Mouse (Mus musculus): Measurements from ENCODE around the gene Kcnab1. TPM values are rescaled to one million over a fixed set of nuclear protein-coding genes. Genes with fewer than 3 reads are reported as not detected.
A peak's percentile ranks its signal among the peaks of the same experiment; 100 is the strongest.

Gene Kcnab1
- total RNA-seq, 2 experiments from 2014 or later = 47.1 to 56.0 TPM

GRCm38 (mm10) chr3:65277777-65278176 lies 168.6 kb downstream of the Kcnab1 start:
- DNase-seq (ENCODE audit: extremely low spot score in 1 of 2, low spot score in 2 of 2) = no peak
- intact Hi-C loops (cut with DNase I) = no loop called here

- DNase-seq (ENCODE audit: extremely low spot score in 1 of 2, low spot score in 2 of 2) = no peak
- intact Hi-C loops (cut with DNase I) = no loop called here
Observed at GRCm38 (mm10) chr3:65283366-65283765, 174.2 kb downstream of the Kcnab1 start.

- no peak for DNase-seq (ENCODE audit: extremely low spot score in 1 of 2, low spot score in 2 of 2)
Observed at GRCm38 (mm10) chr3:65288994-65289393, 179.8 kb downstream of the Kcnab1 start.

GRCm38 (mm10) chr3:65296996-65297395 lies 187.8 kb downstream of the Kcnab1 start:
- DNase-seq (ENCODE audit: extremely low spot score in 1 of 2, low spot score in 2 of 2) = no peak
- intact Hi-C loops (cut with DNase I) = no loop called here

More at GRCm38 (mm10) chr3:65288994-65289393, 179.8 kb downstream of the Kcnab1 start:
- intact Hi-C loops (cut with DNase I) = no loop called here

- intact Hi-C loops (cut with DNase I) = no loop called here
- DNase-seq (ENCODE audit: extremely low spot score in 1 of 2, low spot score in 2 of 2) = no peak
Observed at GRCm38 (mm10) chr3:65299205-65299604, 190.0 kb downstream of the Kcnab1 start.

- intact Hi-C loops (cut with DNase I) = no loop called here
Observed at GRCm38 (mm10) chr3:65301531-65301930, 192.3 kb downstream of the Kcnab1 start.

GRCm38 (mm10) chr3:65302559-65302958 lies 193.4 kb downstream of the Kcnab1 start:
- intact Hi-C loops (cut with DNase I) = no loop called here
- no peak for DNase-seq (ENCODE audit: extremely low spot score in 1 of 2, low spot score in 2 of 2)

More at GRCm38 (mm10) chr3:65301531-65301930, 192.3 kb downstream of the Kcnab1 start:
- DNase-seq (ENCODE audit: extremely low spot score in 1 of 2, low spot score in 2 of 2) = no peak

GRCm38 (mm10) chr3:65315837-65316236 lies 206.7 kb downstream of the Kcnab1 start:
- intact Hi-C loops (cut with DNase I) = no loop called here
- no peak for DNase-seq (ENCODE audit: extremely low spot score in 1 of 2, low spot score in 2 of 2)

GRCm38 (mm10) chr3:65316738-65317137 lies 207.6 kb downstream of the Kcnab1 start:
- DNase-seq (ENCODE audit: extremely low spot score in 1 of 2, low spot score in 2 of 2) = no peak
- intact Hi-C loops (cut with DNase I) = no loop called here

- DNase-seq (ENCODE audit: extremely low spot score in 1 of 2, low spot score in 2 of 2) = peak in 1 of 2 experiments; percentile 23
- intact Hi-C loops (cut with DNase I) = no loop called here
Observed at GRCm38 (mm10) chr3:65317876-65318537, 208.8 kb downstream of the Kcnab1 start.

GRCm38 (mm10) chr3:65319248-65320008 lies 210.2 kb downstream of the Kcnab1 start:
- intact Hi-C loops (cut with DNase I) = no loop called here
- no peak for DNase-seq (ENCODE audit: extremely low spot score in 1 of 2, low spot score in 2 of 2)

- no peak for DNase-seq (ENCODE audit: extremely low spot score in 1 of 2, low spot score in 2 of 2)
- intact Hi-C loops (cut with DNase I) = no loop called here
Observed at GRCm38 (mm10) chr3:65320990-65321389, 211.8 kb downstream of the Kcnab1 start.

- peak in 1 of 2 experiments; percentile 23 for DNase-seq (ENCODE audit: extremely low spot score in 1 of 2, low spot score in 2 of 2)
- intact Hi-C loops (cut with DNase I) = no loop called here
Observed at GRCm38 (mm10) chr3:65321981-65322779, 213.0 kb downstream of the Kcnab1 start.

- DNase-seq (ENCODE audit: extremely low spot score in 1 of 2, low spot score in 2 of 2) = no peak
- intact Hi-C loops (cut with DNase I) = no loop called here
Observed at GRCm38 (mm10) chr3:65325254-65325653, 216.1 kb downstream of the Kcnab1 start.

GRCm38 (mm10) chr3:65328814-65329213 lies 219.6 kb downstream of the Kcnab1 start:
- intact Hi-C loops (cut with DNase I) = no loop called here
- DNase-seq (ENCODE audit: extremely low spot score in 1 of 2, low spot score in 2 of 2) = no peak

- no peak for DNase-seq (ENCODE audit: extremely low spot score in 1 of 2, low spot score in 2 of 2)
- intact Hi-C loops (cut with DNase I) = no loop called here
Observed at GRCm38 (mm10) chr3:65337835-65338464, 228.8 kb downstream of the Kcnab1 start.

GRCm38 (mm10) chr3:65340173-65340951 lies 231.2 kb downstream of the Kcnab1 start:
- intact Hi-C loops (cut with DNase I) = no loop called here
- no peak for DNase-seq (ENCODE audit: extremely low spot score in 1 of 2, low spot score in 2 of 2)

- intact Hi-C loops (cut with DNase I) = no loop called here
- no peak for DNase-seq (ENCODE audit: extremely low spot score in 1 of 2, low spot score in 2 of 2)
Observed at GRCm38 (mm10) chr3:65346176-65346575, 237.0 kb downstream of the Kcnab1 start.
